Mouse (Mus musculus): Measurements from ENCODE around the gene Exoc4.

Exoc4 gene

DNA sequence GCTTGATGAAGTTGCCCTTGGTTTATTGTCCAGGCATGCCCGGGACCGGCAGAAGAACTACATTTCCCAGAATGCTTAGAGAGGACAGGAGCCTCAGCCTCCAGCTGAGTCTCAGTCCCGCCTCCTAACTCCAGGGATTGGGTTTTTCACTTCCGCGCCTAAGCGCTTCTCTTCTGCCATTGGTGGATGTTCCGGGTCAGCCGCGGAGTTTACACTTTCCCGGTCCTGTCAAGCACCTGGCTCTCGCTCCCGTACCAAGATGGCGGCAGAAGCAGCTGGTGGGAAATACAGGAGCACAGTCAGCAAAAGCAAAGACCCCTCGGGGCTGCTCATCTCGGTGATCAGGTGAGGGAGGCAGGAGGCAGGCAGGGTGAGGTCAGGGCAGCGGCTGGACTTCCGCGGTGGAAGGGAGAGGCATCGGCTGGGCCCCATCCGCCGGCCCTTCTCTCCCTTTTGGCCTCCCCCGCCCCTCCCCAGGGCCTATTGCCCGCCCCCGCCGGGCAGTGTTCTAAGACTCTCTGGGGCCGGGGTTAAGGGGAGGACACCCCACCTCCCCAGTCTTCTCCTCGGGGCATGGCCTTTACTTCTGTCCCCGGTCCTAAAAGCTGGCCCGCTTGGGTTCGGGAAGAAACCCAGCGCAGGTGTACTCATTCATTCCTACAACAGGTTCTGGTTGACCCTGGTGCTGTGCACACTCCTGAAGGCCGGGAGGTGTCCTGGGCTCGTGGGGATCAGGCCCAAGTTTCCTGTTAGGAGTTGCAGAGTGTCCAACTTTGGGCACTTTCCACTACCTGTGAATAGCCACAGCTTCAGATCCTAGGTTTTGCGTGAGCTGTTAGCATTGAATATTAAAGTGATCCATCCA lies at the start of gene Exoc4:
Exoc4 (plus strand) TSS at position 192 of the 865 bp plus-strand sequence.
- peak; percentile 99 for DNase-seq (ENCODE audit: low spot score)

DNA sequence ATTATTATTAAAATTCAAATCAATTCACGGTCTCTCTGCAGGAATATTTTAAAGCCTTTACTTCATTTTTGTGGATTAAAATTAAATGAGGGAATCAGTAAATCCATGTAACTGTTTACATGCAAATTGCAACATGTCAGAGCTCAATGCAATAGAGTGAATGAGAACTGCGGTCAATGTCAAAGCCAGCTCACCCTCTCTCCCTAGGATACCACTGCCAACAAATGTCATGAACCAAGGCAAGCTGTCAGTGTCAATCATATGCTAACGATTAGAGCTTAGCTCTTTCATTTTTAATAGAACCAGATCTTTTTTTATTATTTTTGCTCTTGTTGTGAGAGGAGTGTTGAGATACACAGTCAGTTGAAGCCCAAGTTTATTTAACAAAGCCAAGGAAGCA lies 30.1 kb upstream of the Exoc4 start:
- no peak for DNase-seq (ENCODE audit: low spot score)

DNA sequence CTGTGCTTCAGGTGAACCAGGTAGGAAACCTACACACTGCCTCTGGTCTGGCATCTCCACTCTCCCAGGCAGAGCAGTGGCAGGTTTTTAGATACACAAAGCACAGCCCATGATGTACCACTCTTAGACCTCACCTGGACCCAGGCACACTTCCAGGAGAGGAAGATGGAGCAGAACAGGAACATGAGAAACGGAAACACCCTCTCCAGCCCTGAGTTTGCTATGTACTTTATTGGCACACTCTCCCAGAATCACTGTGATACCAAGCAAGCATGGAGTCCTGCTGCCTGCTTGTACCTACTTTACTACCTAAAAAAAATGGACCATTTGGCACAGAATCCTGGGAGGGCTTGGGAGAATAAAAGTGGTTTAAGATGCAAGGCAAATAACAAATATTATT lies 22.2 kb upstream of the Exoc4 start:
- DNase-seq (ENCODE audit: low spot score) = no peak

DNA sequence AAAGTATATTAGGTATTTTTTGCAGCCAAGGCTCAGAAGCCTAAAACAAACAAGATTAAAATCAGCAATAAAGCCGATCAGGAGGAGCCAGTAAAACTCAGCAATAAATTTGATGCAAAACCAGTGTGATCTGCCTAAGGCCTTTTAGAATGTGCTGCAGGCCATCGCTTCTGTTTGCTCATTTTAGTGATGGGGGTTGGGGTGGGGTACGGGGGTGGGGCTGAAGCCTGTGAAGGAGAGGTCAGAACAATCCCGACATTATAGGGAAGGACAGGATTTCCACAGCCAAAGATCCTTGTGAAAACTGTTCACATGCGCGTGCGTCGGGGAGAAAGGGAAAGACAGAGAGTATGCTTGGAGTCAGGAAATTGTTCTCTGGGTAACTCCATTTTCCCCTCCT lies 21.5 kb upstream of the Exoc4 start:
- no peak for DNase-seq (ENCODE audit: low spot score)

DNA sequence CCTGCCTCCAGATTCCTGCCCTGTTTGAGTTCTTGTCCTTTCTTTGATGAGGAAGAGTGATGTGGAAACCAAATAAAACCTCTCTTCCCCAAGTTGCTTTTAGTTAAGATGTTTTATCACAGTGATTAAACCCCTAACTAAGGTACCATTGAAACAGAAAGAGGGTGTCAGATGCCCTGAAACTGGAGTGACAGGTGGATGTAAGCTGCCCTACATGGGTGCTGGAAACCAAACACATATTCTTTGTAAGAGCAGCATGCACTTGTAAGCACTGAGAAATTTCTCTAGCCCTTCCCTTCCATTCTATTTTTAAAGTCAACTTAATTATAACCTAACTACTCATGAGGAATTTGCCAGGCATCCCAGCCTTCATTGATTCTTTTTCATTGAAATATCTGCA lies 7.6 kb upstream of the Exoc4 start:
- no peak for DNase-seq (ENCODE audit: low spot score)

DNA sequence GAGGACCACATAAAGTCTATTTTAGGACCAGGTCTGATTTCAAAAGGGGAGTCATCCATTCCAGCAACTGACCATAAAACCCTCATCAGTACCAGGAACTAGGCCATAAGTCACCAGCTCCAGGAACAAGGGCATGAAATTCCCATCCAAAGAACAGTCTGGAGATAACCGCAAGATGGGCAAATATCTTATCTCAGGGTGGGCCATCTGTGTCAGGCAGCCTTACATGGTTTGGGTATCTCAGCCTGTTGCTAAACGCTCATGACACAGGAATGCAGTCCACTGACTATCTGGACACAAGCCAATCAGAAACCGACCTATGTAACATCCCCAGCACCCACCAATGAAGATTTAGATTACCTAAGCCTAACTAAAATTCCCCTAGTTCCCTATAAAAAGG lies 4.3 kb upstream of the Exoc4 start:
- no peak for DNase-seq (ENCODE audit: low spot score)

DNA sequence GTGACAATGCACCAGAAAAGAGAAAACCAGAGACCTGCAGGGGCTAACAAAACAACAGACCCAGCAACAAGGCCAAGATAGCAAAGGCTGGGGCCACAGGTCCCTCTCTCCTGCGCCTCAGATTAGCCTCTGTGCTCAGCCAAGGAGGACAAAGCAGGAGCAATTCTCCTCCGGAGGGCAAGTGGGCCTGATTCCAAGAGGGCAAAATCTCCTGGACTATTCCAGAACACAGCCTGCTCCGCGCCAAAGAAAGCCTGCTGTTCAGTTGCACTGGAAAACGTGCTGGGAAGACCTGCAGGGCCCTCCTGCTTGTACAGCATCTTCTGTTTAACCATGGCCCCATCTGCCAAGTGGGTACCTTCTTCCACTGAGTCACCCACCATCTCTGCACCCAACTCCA lies 1.7 kb upstream of the Exoc4 start:
- no peak for DNase-seq (ENCODE audit: low spot score)

DNA sequence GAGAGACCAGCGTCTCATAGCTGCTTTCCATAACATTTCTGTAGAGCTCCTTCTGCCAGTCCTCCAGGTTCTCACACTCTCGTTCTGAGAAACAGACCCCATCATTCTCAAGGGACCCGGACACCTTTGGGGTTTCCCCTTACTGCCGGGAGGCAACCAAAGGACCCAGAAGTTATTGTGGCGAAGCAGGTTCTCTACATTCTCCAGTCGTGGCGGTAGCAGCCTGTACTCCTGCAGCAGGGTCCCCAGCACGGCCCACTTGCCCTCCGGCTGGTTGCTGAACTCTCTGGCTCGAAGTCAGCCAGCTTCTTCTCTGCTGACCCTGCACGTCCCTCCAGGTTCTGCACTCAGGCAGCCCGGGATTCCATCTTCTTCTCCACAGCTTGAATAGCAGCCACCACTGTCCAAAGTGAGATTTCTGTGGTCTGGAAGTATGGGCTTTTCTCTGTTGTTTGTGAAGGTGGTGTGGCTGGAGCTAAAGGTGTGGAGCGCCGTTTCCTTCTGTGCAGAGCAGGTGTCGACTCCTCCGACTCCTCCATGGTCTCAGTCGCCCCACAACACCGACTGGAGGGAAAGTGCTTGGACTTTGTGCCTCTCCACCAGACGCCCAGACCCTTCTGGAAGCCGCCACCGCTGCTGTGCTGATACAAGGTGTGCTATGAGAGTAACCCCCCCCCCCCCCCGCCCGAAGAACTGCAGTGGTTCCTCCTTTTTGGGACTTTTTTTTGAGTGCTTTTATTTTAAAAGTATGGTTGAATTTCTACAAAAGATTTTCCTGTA lies 1.1 kb upstream of the Exoc4 start:
- no peak for DNase-seq (ENCODE audit: low spot score)

DNA sequence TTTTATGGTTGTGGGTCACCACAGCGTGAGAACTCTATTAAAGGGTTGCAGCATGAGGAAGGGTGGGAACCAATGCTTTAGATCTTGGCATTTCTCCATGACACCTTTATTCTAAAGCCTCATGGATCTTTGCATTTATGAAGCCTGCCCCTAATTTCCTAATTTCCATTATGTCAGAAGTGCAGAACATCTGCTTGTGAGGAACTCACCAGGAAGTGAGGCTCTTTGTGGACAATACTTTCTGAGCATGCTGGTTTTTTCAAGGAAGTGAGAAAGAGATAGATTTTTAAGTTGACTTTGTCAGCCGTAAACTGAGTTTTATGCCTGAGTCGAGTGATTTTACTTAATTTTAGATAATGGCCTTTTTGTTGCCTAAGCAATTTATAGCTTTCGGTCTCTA lies 7.8 kb downstream of the Exoc4 start:
- no peak for DNase-seq (ENCODE audit: low spot score)

DNA sequence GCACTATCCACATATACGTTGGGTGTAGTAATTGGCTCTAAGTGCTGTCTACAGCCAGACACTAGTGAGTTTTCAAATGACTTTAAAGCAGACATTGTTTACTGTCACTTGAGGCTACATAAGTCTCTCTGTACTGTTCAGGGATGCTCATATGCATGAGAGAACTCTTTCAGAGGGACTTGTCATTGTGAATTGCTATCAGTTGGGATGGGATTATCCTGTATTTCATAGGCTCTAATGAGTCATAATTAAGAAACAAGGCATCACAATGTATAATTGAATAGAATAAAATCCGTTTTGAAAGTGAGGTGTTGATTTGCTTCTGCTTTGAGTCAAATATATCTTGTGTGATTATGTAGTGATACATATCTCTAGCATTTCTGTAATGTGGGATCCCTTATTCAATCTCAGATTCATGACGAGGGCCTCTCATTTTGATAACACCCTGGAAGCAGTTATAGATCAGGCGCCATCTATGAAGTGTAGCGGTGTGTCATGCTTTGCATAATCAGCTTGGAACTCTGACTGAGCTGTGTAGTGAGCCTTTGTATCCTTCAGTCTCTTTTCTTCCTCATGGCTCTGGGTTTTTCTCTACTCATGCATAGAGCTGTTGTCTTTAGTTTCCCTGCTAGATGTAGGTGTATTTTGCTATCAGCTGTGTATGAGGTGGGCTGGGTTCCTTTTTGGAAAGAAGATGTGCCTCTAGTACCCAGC lies 8.3 kb downstream of the Exoc4 start:
- DNase-seq (ENCODE audit: low spot score) = no peak

DNA sequence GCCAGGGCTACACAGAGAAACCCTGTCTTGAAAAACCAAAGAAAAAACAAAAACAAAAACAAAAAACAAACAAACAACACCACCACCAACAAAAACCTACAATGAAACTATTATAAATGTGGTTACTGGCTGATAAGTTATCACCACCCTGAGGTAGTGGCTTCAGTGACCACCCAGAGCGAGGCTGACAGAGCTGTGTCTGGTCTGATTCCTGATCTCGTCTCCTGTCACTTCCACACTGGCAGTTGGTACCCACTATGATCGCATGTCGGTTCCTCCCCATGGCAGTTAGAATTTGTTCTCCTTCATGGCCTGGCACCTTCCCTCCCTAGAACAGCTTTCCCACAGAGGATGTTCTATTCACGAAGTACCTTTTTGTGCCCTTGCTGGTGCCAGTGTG lies 11.0 kb downstream of the Exoc4 start:
- no peak for DNase-seq (ENCODE audit: low spot score)

DNA sequence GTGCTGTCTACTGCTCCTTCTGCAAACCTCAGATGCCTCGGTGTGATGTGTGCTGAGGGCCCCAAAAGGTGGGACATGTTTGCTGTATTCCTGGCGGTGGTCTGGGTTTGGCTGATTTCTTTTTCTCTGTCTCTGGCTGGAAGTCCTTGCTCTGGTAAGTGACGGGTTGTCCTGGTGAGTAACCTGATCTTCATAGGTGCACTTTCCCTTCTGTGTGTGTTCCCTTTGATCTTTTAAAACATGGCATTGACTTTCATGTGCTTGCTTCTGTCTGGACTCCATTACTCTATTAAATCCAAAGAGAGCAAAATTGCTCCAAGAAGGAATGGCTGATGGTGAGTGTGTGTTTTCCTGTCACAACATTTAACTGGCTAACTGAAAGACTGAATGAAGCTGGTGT lies 12.7 kb downstream of the Exoc4 start:
- DNase-seq (ENCODE audit: low spot score) = no peak

DNA sequence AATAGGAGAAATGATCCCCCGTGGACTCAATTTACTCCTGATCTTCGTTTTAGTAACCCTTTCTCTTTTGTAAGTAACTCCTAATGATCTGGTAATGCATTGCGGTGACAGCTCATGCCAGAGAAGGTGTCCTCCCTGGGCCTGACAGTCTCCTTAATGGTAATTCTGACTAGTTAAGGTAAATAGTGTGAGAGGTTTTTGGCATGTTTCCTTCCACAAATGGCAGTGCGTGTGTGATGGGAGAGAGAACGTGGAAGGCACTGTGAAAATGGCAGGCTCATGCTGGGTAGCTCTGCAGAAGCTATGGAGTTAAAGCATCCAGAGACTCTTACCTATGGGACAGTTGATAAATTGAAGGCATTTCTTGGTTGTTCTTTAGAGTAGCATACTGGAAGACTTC lies 15.1 kb downstream of the Exoc4 start:
- no peak for DNase-seq (ENCODE audit: low spot score)

DNA sequence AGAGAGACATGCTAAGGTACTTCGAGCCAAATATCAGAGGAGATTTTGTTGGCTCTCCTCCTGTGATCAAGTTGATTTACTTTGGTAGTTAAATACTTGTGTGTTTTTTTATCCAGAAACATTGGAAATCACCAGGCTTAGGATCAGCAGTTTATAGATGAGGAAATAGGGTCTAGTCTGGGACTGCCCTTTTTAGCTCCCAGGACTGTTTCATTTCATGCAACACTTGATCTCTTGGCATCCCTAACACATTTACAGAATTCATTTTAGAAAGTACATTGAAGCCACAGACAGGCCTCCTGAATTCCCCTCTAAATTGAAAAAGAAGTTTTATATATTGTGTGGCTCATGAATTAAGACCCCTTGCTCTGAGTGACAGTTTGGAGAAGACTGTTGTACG lies 15.5 kb downstream of the Exoc4 start:
- DNase-seq (ENCODE audit: low spot score) = no peak

DNA sequence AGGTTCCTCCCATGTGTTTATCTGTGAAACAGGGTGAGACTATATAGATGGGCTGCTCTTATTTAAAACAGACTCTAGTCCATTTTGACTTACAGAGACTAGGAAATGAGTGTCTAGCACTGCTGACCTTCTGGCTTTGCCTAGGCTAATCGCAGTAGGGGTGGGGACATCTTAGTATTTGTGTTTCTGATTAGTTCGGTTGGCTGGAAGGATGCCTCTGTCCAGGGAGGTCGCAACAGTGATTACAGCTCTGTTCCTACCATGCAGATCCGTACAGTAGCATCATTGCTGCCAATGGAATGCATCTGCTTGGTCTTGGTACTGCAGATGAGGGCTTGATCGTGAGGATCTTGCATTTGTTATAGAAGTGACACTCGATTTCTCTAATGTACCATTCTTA lies 18.7 kb downstream of the Exoc4 start:
- no peak for DNase-seq (ENCODE audit: low spot score)

DNA sequence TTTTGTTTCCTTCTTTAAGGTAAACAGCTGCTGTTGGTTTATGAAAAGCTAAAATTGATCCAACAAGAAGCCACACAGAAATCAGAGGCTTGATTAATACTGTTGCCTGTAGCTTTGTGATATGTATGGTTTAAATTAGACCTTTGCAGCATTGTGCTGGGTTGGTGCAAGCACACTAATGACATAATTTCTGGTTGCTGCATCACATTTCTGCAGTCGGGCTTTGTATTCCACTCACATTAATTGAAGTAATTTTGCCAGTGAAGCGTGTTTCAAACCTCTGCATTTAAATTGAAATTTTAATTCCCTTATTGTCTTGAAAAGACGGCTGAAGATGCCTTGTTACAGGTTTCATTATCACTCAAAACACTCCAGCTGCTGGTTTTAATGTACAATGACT lies 34.6 kb downstream of the Exoc4 start:
- no peak for DNase-seq (ENCODE audit: low spot score)

DNA sequence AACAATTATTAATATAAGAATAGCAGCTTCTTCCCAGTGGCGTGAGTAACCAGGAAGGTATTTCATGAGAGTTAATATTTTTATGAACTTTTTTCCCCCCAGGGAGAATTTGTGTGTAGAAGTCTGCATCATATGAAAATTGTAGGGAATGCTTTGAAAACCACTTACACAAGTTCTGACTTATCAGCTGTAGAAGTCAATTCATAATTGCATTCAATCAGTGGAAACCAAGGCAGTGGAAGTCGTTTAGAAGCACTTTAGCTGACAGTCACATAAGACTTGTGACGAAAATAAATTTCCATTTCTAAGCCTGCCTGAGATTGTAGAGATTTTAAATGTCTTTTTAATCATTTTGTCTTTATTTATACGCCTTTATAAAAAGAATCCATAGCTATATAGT lies 35.1 kb downstream of the Exoc4 start:
- DNase-seq (ENCODE audit: low spot score) = no peak

DNA sequence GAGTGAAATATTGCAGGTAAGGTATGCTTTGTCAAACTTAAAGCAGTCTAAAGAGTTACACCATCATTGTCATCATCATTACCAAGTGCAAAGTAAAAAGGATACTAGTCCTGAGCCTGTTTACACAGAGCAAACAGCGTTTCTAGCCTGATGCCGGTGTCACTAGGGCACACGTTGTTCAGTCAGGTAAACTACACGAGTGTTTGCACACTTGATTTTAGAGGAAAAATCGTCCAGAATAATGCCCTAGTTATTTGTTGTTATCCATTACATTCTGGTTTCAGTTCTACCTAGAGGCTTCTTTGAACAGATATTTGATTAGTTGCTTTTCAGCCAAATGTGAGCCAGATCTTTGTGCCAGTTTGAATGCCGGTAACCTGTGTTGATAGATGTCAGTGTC lies 37.5 kb downstream of the Exoc4 start:
- no peak for DNase-seq (ENCODE audit: low spot score)

DNA sequence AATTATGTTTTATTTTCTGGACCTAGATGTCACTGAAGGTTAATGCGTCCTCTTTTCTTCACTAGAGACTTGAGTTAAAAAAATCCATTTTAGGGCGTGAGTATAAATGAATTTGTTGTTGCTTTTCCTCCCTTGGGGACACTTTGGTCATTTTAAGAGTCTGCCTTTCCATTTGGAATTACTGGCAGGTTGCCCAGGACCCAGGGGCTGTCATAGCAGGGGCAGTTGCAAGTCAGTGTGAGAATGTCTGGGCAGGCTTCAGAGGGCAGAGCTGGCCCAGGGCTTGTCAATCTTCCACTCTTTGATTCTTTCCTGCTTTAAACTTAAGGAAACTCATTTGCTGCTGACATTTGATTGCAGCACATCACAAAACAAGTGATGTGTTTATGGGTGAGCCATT lies 45.7 kb downstream of the Exoc4 start:
- DNase-seq (ENCODE audit: low spot score) = no peak

DNA sequence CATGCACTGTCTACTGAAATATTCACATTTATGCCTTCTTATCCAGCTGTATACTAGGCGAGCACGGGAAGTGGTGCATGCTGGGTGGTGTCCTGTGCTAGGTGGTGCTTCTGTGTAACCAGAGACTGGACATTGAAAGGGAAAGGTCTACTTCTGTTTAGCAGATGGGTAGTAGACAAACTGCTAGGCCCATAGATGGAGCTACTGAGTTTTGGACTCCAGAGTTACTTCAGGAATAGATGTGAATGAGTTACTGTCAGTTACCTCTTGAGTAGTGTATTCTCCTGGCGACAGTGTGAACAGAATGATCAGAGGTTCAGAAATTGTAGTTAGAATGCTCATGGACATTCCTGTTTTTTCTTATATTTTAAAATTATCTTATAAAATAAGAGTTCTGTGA lies 48.7 kb downstream of the Exoc4 start:
- no peak for DNase-seq (ENCODE audit: low spot score)

DNA sequence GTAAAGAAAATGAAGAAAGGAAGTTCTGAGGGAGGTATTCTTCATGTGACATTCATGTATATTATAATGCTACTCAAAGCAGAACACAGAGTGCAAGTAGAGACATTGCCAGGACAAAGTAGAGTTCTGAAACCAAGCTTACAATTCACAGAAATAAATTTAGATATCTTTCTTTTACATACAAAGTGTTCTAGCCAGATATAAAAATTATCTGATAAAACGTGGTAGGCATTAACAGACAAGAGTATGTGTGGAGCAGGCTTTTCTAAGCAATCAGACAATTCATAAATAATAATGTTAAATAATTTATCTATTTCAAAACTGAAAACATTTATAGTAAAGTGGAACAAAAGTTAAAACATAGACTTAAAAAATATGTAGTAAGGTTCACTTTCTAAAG lies 49.9 kb downstream of the Exoc4 start:
- DNase-seq (ENCODE audit: low spot score) = no peak

DNA sequence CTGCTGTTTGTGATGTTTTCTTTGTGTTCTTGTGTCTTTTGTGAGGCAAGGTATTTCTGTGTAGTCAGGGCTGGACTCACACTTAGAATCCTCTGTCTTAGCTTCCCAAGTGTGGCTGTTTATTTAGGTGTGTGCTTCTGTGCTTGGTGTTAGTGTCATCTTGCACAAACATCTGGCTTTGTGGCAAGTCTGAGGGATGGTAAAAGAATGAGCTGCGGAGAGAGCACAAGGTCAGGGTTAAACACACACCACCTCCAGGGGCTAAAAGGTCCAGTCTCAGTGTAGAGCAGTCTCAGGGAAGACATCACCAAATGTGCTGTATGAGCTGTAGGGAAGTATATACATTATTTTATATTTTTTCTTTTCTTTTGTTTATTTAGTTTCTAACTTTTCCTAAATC lies 57.1 kb downstream of the Exoc4 start:
- peak; percentile 64 for DNase-seq (ENCODE audit: low spot score)

DNA sequence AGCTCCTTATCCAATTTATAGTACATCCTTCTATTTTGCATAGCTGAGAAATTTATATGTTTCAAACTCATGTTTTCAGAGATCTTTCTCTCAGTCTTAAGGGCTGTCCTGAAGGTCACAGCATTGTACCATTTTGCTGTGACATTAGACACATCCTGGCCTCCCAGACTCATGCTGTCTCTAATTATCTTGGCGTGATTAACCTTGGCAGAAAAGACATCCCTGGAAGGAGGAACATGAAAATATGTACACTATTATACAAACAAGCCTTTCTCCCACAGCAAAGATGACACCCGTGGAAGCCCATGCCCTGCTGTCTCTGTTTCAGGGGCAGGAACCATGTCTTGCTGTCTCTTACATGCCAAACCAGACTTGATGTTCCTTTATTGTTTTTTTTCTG lies 59.8 kb downstream of the Exoc4 start:
- no peak for DNase-seq (ENCODE audit: low spot score)
